Mouse (Mus musculus) cerebellum, adult (tissue): ENCODE measurements around the gene Aldh1l1.
"Not testable (repeated sequence)": the region's sequence is repeated elsewhere in the genome, so short reads cannot be mapped to it uniquely, and the experiment has no call there.

Experiments used
- ATAC-seq: cut with Nextera tagmentation; 2 replicates; pipeline ENCODE4 v1.9.2; 2017; ENCODE audit warnings: mild to moderate bottlenecking, moderate library complexity, mixed read lengths; ENCODE audit not compliant: insufficient number of reproducible peaks, low FRiP score, low TSS enrichment

Aldh1l1 gene

DNA sequence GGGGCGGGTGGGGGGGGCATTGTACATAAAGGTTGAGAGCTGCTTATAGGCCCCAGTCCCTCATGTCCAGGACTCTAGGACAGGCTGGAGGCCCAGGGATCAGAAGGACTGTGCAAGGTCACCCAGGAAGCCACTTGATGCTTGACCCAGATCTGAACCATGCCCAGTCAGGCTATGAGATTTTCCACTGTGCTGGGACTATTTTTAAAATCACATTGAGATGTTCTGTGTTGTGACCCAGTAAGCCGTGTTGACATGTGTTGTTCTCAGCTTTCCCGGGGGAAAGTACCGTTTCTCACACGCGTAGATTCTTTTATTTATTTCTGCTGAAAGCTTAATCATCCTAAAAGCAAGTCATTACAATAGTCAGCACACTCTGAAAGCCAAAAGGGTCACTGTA, 129.8 kb downstream of the Aldh1l1 start:
- ATAC-seq: no peak

DNA sequence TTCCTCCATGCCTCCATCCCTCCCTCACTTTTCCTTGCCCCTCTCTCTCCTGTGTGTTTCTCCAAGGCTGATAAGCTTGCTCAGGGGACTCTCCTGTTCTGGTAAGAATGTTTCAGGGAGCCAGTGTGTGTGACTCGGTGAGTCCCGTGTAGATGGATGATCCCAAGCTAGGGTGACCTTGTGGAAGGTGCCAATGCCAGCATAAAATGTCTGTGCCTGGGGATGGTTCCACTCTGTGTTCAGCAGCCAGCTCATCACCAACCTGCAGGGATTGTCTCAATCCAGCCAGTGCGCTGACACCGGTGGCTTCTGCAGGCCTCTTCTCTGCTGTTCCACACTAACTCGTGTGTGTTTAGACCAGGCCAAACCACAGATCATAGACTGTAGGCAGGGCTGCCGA, 130.3 kb downstream of the Aldh1l1 start:
- ATAC-seq: no peak

DNA sequence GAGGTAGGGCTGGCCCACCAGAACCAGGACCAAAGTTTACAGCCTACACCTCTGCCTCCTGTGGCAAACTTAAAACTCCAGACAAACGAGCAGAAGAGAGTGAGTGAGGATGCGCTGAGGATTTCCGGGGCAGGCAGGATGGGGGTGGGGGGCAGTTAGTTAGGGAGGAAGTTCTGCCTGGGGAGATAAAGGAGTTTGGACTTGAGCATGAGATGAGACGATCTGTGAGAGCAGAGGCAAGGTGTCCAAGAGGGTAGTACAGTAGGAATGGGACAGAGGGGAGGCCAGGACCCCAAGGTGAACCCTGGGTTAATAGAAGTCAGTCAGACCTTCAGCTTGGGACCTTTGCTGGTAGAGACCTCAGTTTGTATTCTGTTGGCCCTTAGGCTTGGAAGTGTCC, 132.0 kb downstream of the Aldh1l1 start:
- ATAC-seq: no peak

DNA sequence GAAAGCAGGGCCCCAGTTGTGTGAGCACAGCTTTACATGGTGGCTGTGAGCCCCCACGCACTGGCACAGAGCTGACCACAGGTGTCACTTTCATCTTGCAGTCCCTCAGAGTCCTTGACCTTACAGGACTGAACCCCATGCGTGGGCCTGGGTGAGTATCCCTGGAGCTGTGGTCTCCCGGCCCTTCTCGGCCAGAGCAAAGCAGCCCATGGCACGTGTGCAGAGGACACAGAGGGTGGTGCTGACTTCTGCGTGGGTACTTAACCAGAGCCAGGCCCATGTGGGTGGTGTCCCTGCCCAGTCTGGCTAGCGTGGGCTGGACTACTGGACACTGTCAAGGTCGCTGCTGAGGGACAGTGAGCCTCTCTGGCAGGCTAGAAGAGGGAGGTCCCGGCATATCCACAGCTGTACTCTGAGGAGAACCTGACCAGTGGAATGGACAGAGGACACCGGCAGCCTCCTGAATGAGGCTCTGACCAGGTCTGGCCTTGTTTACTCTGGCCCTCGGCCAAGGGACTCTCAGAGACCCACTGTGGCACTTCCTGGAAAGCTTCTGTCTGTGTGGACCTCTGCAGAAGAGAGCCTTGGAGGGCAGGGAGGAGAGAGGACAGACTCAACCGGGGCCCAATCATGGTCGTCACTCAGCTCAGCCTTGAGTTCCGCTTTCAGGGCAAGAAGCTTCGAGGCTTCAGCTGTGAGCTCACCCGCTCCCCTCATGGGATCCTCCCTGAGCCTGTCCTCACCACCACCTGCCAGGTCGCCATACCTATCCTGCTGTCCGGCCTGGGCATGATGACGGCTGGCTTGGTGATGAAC, 132.8 kb downstream of the Aldh1l1 start:
- ATAC-seq: no peak

DNA sequence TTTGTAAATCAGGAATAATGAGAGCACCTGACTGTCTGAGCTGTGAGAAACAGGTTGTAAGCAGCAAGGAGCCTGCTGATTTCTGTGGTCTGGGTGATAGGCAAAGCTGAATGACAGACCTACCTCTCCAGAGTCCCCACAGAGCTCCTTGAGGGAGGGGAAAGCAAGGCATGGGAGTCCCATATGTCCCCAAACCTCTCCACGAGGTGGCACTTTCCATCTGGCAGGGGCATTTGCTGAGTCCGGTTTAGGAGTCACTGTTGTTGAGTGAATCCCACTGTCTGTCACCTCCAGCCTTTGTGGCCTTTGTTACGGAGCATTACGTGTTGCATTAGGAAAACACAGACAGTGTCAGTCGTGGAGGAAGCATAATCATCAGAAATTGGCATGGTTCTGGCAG, 133.7 kb downstream of the Aldh1l1 start:
- ATAC-seq: no peak

DNA sequence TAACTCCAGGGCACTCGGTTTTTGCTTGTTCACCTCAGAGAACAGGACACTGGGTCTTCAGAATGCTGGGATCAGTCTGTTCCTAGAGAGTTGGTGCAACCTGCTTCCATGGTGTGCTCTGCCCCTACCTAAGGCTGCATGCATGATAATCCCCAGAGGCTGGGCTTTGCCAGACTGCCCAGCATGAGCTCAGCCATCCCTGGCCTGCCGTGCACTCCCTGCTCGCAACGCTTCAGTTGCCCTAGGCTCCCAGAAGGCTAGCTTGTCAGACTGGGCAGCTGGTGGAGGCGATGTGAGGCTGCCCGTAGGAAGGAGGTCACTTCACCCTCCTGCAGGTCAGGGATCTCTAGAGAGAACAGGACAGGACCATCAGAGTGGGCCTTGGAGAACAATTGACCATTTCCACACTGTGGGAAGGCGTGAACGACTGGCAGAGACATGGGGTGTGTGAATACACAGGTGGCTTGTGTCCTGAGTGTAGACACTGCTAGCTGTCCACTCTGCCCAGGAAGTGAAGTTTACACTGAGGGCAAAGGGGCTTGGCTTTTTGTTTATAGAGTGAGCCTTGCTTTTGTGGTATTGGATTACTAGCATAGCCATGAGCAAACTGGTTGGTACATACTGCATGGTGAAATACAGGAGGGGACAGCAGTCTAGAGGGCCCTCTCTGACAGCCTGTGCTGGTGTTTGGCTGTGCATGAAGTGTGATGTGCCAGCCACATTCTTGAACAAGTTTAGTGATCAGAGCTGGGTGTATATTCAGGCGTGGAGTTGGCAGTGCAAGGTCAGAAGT, 134.8 kb downstream of the Aldh1l1 start:
- ATAC-seq: no peak

DNA sequence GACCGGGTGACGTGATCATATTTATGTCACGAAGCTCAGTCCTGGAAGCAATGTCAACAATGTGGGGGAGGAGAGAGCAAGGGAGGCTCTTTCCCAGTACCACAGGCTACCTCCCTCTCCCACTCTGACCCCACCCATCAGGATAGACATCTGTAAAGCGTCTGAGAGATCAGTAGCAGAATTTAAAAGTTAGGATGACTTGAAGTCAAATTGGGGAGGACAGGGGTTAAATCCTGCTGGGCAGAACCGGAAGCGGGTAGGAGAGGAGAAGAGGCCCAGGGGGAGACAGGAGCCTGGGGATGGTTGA, 135.3 kb downstream of the Aldh1l1 start:
- ATAC-seq: no peak

DNA sequence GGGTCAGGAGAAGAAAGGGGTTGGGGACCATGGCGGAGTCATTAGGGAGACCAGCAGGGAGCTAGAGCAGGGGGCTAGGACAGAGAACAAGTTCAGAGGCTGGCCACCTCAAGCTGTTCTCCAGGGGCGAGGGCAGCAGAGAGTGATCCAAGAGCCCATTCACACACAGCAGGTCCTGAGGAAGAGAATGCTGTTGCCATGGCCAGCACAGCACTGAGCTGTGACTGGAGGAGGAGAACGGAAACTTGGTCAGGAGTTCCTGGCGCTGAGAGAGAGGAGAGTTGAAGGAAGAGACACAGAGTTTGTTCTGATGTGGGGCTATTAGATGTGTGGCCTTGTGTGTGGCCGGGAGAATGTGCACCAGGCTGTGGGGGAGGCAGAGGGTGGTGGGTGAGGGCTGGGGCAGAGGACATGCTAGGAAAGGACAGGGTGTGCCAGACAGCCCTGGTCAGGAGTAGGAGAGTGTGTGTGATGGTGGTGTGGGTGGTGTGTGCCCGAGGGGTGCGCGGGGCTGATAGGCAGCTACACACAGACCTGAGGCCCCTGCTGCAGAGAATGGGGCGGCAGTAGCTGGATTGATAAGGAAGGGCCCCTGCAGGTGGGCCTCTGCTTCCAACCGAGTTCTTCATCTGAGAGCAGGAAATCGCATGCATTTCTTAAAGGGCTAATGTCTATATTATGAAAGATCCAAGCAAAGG, 136.7 kb downstream of the Aldh1l1 start:
- no peak for ATAC-seq

DNA sequence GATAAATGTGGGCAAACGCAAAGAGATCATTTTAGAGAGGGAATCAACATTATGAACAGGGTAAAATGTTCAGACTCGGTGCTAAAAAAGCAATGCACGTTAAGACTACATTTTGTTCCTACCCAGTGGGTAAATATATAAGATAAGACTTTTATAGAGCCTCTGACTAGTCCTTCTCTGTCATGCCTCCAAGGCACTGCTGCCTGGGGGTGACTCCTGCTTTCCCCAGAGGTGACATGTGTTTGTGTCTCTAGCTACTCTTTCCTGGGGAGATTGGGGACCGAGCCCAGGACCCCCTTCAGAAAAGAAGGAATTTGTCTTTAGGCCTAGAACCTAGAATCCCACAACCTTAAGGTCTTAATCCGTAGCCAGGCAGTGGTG, 137.2 kb downstream of the Aldh1l1 start:
- ATAC-seq: no peak

DNA sequence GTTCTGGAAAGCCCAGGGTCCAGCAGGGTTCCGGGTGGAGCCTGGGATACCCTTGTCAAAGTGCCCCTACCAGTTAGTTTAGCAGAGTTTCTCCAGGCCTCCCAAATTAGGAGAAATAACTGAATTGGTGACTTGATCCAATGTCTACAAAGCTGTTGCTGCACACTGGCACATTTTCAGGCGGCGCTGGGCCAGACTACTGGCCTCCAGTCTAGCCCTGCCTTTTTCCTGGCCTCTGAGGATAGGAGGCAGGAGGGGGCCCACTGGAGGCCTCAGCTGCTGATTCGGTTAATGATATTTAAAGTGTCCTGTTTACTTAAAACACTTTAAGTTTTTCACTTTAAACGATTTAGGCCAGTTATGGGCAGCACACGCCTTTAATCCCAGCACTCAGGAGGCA, 138.0 kb downstream of the Aldh1l1 start:
- ATAC-seq: no peak

DNA sequence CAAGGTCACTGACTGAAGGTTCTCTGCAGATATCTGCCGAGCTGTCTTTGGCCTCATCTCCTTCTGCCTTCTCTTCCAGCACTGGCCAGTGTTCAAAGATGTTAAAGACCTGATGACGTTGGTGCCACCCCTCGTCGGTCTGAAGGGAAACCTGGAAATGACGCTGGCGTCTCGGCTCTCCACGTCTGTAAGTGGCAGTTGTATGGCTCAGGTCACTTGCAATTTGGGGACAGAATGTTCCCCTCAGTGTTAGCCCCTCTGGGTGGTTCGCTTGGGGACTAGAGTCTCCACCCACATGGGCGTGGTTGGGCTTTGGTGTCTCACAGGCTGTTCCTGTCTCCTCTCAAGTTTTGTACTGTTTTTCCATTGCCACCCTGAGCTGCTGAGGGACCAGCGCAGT, 138.5 kb downstream of the Aldh1l1 start:
- no peak for ATAC-seq

DNA sequence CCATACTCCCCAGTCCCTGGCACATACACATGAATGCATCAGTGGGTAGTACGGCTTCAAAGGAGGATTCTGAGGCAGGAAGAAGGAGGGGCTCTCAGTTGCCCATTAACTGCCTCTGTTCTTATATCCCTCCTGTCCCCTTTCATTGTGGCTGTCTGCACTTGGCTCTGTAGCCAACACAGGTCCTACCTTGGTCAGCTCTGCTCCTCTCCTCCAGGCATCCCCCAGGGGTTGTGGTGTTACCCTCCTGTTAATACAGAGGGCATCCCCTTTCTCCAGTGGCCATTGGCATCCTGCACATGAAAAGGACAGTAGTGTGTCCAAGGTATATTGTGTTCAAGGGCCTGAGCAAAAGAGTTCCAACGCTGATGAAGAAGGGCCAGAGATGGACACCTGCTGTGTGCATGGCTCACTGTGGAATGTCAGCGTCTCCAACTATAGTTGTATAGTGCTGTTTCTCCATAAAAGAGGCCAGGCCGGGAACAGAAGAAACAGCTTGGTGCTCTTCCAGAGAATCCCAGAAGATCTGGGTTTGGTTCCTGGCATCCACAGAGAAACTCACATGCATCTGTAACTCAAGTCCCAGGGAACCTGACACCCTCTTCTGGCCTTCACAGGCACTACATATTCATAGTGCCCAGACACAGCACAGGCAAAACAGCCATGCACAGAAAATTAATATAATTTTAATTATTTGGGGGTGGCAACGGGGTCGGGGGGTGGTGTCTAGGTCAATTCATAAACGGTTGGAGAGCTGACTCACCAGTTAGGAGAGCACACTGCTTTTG, 139.2 kb downstream of the Aldh1l1 start:
- no peak for ATAC-seq

DNA sequence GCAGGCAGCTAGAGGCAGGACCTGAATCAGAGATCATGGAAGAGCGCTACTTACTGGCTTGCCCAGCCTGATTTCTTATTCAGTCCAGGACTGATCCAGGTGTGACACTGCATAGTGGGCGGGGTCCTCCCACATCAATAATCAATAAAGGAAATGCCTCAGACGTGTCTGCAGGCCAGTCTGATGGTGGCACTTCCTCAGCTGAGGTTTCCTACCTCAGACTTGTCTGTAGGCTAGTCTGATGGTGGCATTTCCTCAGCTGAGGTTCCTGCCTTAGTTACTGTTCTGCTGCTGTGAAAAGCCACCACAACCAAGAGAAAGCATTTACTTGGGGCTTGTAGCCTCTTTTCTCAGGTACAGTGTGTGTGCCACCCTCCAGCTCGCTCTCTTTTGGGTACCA, 141.3 kb downstream of the Aldh1l1 start:
- no peak for ATAC-seq

DNA sequence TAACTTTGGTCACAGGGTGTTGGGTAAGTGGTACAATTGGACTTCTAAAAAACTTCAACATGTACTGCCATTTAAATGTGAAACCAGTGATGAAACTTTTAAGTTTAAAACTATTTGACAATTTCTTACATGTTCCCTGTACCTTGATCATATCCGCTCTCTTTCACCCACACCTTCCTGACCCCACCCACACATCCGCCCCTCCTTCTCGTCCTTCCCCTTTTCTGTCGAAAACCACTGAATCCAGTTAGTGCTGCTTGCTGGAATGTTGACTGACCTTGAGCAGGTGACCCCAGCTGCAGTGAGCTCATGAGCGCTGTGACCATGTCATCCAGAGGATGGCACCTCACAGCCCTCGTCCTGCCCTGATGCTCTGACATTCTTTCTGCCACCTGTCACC, 143.3 kb downstream of the Aldh1l1 start:
- no peak for ATAC-seq

DNA sequence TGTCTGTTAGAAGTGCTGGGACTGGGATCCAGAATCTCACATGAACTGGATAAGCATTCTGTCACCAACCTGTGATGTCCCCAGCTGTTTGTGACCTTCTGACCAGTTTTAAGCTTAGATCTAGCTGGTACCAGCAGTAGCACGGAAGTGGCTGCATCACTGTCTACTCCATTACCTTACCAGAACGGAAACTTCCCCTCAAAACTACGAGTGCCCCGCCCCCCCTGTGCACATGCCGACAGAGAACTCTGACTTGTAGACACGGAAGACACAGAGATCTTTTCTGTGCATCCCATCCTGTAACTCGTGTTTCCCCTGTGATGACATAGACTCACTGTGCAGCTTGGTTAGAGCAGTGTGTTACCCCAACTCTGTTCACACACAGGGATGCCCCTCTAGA, 144.2 kb downstream of the Aldh1l1 start:
- no peak for ATAC-seq

DNA sequence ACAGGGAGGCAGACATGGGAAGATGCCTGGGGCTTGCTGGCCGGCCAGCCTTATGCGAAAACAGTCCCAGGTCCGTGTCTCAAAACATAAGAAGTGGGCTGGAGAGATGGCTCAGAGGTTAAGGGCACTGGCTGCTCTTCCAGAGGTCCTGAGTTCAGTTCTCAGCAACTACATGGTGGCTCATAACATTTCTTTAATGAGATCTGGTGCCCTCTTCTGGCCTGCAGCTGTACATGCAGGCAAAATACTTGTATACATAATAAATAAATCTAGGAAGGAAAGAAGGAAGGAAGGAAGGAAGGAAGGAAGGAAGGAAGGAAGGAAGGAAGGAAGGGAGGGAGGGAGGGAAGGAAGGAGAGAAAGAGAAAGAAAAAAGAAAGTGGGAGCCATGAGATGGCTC, 146.3 kb downstream of the Aldh1l1 start:
- ATAC-seq: not testable (repeated sequence)

DNA sequence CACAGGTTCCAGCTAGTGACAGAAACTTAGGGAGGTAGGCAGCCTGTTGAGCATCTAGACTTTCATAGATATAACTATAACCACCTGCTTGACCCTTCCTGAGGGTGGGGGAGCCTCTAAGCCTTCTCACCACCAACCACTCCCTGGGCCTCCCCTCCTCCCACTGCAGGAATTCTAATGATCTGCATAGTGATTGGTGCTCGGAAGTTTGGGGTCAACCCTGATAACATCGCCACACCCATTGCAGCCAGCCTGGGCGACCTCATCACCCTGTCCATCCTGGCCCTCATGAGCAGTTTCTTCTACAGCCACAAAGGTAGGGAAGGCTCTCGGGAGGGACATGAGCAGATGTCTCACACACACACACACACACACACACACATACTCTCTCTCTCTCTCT, 148.9 kb downstream of the Aldh1l1 start:
- no peak for ATAC-seq

DNA sequence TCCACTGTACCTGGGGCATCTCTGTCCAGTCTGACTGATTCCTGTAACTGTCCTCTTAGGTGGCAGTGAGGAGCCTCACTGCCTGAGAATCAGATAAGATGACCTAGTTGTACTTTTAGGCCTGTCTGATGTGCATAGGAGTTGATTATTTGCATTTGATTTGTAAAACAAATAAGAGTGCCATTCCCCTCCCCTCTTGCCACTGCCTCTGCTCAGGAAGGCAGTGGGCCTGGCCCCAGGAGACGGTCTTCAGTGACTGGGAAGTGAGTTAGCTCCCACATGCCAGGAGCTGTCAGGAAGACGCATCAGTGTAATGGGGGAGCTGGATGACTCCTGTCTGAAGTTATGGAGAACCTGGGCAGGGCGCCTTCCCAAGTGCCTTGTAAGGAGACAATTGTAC, 149.4 kb downstream of the Aldh1l1 start:
- ATAC-seq: no peak

DNA sequence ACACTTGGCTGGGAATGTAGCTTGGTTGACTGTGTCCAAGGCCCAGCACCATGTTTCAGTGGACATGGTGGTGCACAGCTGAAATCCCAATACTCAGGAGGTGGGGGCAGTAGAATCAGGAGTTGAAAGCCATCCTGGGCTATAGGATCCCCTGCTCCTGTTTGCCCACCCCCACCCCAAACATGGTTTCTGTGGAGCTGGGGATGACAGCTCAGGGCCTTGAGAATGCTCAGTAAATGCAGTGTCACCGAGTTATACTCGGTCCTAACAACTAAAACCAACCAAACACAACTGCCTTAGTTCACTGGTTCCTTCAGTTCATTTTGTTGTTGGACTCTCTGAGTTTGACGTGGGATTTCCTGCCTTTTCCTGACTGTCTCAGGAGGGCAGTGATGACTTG, 156.8 kb downstream of the Aldh1l1 start:
- ATAC-seq: no peak

DNA sequence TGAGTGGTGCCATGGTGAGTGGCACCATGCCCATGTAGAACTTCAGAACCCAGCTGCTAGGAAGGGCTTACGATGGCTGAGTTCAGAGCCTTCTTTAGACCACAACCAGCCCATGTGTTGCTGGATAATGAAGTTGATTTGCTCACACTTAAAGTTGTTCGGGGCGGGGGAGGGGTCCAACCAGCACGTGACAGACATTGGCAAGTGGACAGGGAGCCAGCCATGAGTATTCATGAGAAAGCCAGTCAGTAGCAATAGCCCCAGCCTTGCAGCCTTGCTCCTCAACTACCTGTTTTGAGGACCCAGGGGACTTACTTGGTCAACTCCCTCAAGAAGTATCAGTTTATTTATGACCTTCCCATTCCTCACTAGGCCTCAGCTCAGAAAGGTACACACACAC, 158.7 kb downstream of the Aldh1l1 start:
- no peak for ATAC-seq

DNA sequence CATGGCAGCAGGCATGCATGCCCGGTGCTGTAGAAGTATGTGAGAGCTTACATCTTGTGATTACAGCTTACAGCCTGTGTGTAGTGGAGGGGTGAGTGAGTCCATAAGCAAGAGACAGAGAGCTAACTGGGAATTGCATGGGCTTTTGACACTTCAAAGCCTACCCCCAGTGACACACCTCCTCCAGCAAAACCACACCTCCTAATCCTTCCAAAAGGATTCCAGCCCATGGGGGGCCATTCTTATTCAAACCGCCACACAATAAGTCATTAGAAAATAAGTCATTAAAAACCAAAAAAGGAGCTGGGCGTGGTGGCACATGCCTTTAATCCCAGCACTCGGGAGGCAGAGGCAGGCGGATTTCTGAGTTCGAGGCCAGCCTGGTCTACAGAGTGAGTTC, 162.2 kb downstream of the Aldh1l1 start:
- no peak for ATAC-seq
